Mouse (Mus musculus): ENCODE measurements at regions not wholly inside any gene's neighbourhood (a gene's known extent, or its start where the extent isn't known, plus 50 kb on each side); places are given as distances from the start of the nearest gene placed in this dataset.

- TF ChIP-seq CTCF (IDR thresholded peaks at IDR 0.05) (no peak), EP300 (IDR thresholded peaks at IDR 0.05; ENCODE audit: insufficient read depth, low read depth, low read length) (no peak)
Observed at GRCm38 (mm10) chr16:30655798-30656221, 56.3 kb downstream of the Fam43a start.
